Mouse (Mus musculus) left cerebral cortex, adult 8-10 months (tissue): Measurements from ENCODE around the gene Trip6. TPM values are rescaled to one million over a fixed set of nuclear protein-coding genes. Genes with fewer than 3 reads are reported as not detected.

Experiments used
- DNase-seq, 2 experiments: peaks; one replicate each; pipeline ENCODE4 v3.0.0; 2022; ENCODE audit warnings: low spot score in 2 of 2
- microRNA-seq, 2 experiments: library from miRNA; unstranded; fragments of <30 nt; microRNA quantifications; one replicate each; pipeline ENCODE4 v1.2.0; 2022
- total RNA-seq, 4 experiments: library from RNA; stranded (reverse); gene quantifications; 2 replicates each; pipeline ENCODE4 v1.2.4; 2022

Trip6 gene
- total RNA-seq, 4 experiments from 2014 or later = 3.9 to 7.6 (median 5.1) TPM

GRCm38 (mm10) chr5:137277360-137278342 lies 36.6 kb downstream of the Trip6 start:
- no peak for DNase-seq

- no peak for DNase-seq
Measured at GRCm38 (mm10) chr5:137268131-137268910, 45.9 kb downstream of the Trip6 start.

GRCm38 (mm10) chr5:137264787-137265186 lies 49.4 kb downstream of the Trip6 start:
- DNase-seq = no peak

- DNase-seq = no peak
Measured at GRCm38 (mm10) chr5:137263897-137264720, 50.1 kb downstream of the Trip6 start.

Small RNA genes within 50 kb of the gene (microRNA-seq; reads per million reads assigned to microRNA genes)
- 1.3 to 1.5 reads per million in 2 experiments for gene Mir7036
- 0 reads per million in 2 experiments for gene Mir8116

Other genes starting within 250 kb of the Trip6 start
- 1 to 10 TPM; 1.1 to 2.7 (median 1.9) TPM for gene Serpine1, start 242.1 kb downstream of the Trip6 start, total RNA-seq
- 1 to 10 TPM; 5.4 to 8.9 (median 7.4) TPM for gene Trim56, start 198.2 kb downstream of the Trip6 start, total RNA-seq
- not detected for gene Muc3, start 165.1 kb downstream of the Trip6 start, total RNA-seq
- 1 to 10 TPM; 3.6 to 5.6 (median 4.5) TPM for gene Muc3a, start 102.0 kb downstream of the Trip6 start, total RNA-seq
- 10 to 100 TPM; 67.5 to 73.8 (median 70.9) TPM for gene Ache, start 26.9 kb downstream of the Trip6 start, total RNA-seq
- 10 to 100 TPM; 14.0 to 16.8 (median 16.1) TPM for gene Ufsp1, start 19.8 kb downstream of the Trip6 start, total RNA-seq
- gene Srrt, start 6.7 kb downstream of the Trip6 start, total RNA-seq = 100 to 1,000 TPM; 164 to 219 (median 188) TPM
- 10 to 100 TPM; 24.4 to 28.0 (median 26.5) TPM for gene Slc12a9, start 19.2 kb upstream of the Trip6 start, total RNA-seq
- gene Ephb4, start 35.7 kb upstream of the Trip6 start, total RNA-seq = 1 to 10 TPM; 4.4 to 7.2 (median 5.2) TPM
- gene Zan, start 162.7 kb upstream of the Trip6 start, total RNA-seq = under 1 TPM; 0.20 to 0.53 (median 0.29) TPM
- 10 to 100 TPM; 32.3 to 34.8 (median 32.8) TPM for gene Pop7, start 188.1 kb upstream of the Trip6 start, total RNA-seq
- 10 to 100 TPM; 62.1 to 65.2 (median 63.5) TPM for gene Gigyf1, start 204.1 kb upstream of the Trip6 start, total RNA-seq
- not detected for gene Epo, start 218.8 kb upstream of the Trip6 start, total RNA-seq
- 100 to 1,000 TPM; 654 to 672 (median 660) TPM for gene Gnb2, start 219.1 kb upstream of the Trip6 start, total RNA-seq
- 100 to 1,000 TPM; 111 to 119 (median 113) TPM for gene Actl6b, start 239.1 kb upstream of the Trip6 start, total RNA-seq